Comparison of ENCODE assay signal across 14 mouse cellular contexts in genomic region chr1:84611331-84611730, GRCm38 (mm10).
"Had no signal": no experiment of that assay in that cellular context is flagged by ENCODE, and none has a peak within 500 bp of the region (broad histone marks: within the 10 kb centered on the region; RNA-seq: fewer than 3 reads in every experiment).

No protein-coding gene starts in this region.

- H3K9me3 ChIP-seq: liver, embryonic 13.5 days had no signal

- H3K4me3 ChIP-seq: limb, embryonic 12.5 days; liver, embryonic 13.5 days had no signal

- H3K36me3 ChIP-seq: limb, embryonic 12.5 days; liver, embryonic 13.5 days had no signal

- H3K9ac ChIP-seq: limb, embryonic 12.5 days; liver, embryonic 13.5 days; liver, postnatal 0 days had no signal

- H3K27me3 ChIP-seq: liver, embryonic 13.5 days had no signal

- H3K4me1 ChIP-seq: limb, embryonic 12.5 days; liver, embryonic 13.5 days had no signal

- H3K4me2 ChIP-seq: limb, embryonic 12.5 days; liver, embryonic 13.5 days had no signal

- H3K27ac ChIP-seq: kidney, postnatal 0 days; limb, embryonic 12.5 days; liver, embryonic 13.5 days had no signal

- ATAC-seq: intestine, embryonic 16.5 days; liver, postnatal 0 days had no signal

- DNase-seq: kidney, adult 2 months; kidney, postnatal 36 days; liver; liver, embryonic 13.5 days; liver, postnatal 0 days; lung, postnatal 36 days; retina, postnatal 1 day; right cerebral cortex, postnatal 4 days; spleen, adult 18-20 months; thymus, adult 18-20 months; thymus, postnatal 25 days had no signal
